Mouse (Mus musculus) G1E (cell line): Measurements from ENCODE around the gene Iqcg.

Source experiments
- CTCF ChIP-seq: IDR thresholded peaks from 2 replicates; pipeline ENCODE4 v1.5.1; 2012; ENCODE audit warnings: low read depth, low read length, inconsistent platforms, mixed read lengths
- GATA2 ChIP-seq: IDR thresholded peaks from 2 replicates; pipeline ENCODE4 v1.6.1; 2012; ENCODE audit warnings: low read depth, low read length, inconsistent platforms, borderline replicate concordance

DNA sequence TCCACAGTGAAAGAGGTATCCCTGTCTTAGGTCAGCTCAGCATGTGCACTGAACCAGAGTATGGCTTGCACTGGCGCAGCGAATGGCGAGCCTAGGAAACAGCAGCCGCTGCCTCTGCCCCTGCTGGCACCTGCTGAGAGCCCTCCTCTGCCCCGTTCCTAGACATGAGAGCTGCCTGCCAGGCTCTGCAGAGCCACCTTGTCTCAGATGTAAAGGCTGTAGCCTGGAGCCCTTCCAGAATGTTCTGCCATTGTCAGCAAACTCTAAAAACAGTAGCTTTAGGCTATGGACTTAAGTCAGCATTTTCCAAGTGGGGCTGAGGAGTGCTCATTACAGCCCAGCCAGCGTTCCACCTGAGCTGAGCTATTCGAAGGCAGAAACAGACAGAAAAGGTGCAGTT is 48.6 kb downstream of the Iqcg start:
- no peak for TF ChIP-seq CTCF
- no peak for TF ChIP-seq GATA2
